Mouse (Mus musculus): ENCODE results near the gene Cep95. TPM values are rescaled to one million over a fixed set of nuclear protein-coding genes. Genes with fewer than 3 reads are reported as not detected.
"Not testable (repeated sequence)": the region's sequence is repeated elsewhere in the genome, so short reads cannot be mapped to it uniquely, and the experiment has no call there.

Cep95 gene
- polyA plus RNA-seq, 1 experiment from 2014 or later = 22.5 TPM

DNA sequence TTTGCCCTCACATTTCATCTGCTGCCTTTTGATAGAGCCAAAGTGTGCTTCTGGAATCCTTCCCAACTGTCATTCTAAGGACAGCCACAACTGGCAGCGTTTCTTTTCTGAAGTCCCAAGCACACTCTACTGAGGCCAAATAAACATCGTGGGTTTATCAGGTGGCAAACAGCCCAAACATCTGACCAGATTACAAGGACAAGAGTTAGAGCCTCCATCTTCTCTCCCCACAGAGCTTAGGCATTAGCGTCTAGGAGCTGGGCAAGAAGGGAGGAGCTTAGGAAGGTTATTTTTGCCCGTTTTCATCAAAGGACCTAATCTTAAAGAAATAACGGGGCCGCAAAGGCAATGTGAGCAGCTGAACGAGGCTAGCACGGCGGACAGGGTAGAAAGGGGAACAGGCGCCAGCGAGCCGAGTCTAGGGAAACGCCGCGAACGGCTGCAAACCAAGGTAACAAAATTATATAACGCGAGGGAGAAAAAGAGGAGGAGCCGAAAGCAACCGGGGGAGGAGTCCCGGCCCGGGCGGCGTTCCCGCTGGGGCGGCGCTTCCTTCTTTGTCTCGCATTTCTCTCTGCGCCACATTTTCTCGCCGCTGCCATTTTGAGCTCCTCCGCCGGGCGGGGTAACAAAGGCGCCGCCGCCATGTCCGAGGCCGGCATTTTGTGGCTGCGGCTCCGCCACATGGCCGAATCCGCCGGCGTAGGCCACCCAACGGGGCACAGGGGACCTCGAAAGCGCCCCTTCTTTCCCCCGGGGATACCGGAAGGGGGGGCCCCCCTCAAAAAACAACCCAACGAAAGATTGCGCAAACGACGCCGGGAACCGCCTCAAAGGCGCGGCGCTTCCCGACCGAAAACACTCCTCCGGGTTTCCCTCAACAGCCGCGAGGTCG, 1.7 kb upstream of the Cep95 start:
- ATAC-seq (ENCODE audit: low FRiP score) (no peak), DNase-seq (ENCODE audit: low spot score) (peak; percentile 85)
- Histone ChIP-seq H3K27me3 (ENCODE audit: control insufficient read depth, insufficient read depth, low read length) (no peaks in the 10 kb centered on the region), H3K9ac (ENCODE audit: low read depth, low read length) (peak overlapping the region; percentile 100), H3K36me3 (ENCODE audit: control insufficient read depth, insufficient read depth, low read length) (peaks cover 12% of the 10 kb centered on the region), H3K4me2 (replicated peaks; ENCODE audit: low read depth, low read length) (peak overlapping the region; percentile 45), H3K4me3 (ENCODE audit: low read depth, low read length) (peak overlapping the region; percentile 98), H3K9me3 (ENCODE audit: control insufficient read depth, low read length) (no peaks in the 10 kb centered on the region), H3K4me1 (replicated peaks; ENCODE audit: control insufficient read depth, insufficient read depth, low read length) (0 out of 2 replicates have a peak, but pooled peaks cover 2% of the 10 kb centered on the region), H3K27ac (ENCODE audit: low read depth, low read length) (peak overlapping the region; percentile 98)
- under 1% methylated on average over 65 of the region's 65 CpGs for WGBS

DNA sequence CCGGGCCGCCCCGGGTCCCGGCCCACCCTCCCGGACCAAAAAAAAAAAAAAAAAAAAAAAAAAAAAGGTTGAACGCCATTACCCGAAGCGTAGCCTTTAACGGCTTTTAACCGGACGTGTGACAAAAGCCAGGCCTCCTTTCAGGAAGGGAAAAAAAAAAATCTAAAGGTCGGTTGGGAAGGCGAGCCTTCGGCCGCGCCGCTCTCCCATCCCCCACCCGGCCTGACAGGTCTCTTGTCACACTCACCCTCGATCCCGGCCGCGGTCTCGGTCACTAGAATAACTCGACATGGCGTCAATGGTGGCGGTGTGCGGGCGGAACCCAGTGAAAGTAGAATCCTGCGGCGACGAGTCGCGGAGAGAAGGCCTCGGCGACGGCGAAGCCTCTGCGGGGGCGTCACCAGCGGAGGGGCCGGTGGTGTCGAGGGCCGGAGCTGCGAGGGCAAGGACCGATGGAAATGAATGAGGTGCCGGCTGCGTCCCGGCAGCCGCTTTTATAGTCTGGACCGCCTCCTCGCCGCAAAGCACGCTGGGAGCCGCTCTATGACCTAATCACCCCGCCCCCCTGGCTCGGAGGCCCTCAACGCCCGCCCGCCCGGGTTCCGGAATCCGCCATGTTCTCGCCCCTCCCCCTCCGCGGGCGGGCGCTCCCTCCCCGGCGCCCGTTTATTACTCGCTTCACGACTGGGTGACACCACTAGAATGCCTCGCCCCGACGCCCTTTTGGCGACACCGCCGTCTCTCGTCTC, 852 bp upstream of the Cep95 start:
- ATAC-seq (ENCODE audit: low FRiP score) (peak; percentile 86), DNase-seq (ENCODE audit: low spot score) (peak; percentile 99)
- Histone ChIP-seq H3K4me2 (replicated peaks; ENCODE audit: low read depth, low read length) (peak overlapping the region; percentile 62), H3K9ac (ENCODE audit: low read depth, low read length) (peak overlapping the region; percentile 100), H3K27me3 (ENCODE audit: control insufficient read depth, insufficient read depth, low read length) (no peaks in the 10 kb centered on the region), H3K4me1 (replicated peaks; ENCODE audit: control insufficient read depth, insufficient read depth, low read length) (0 out of 2 replicates have a peak, but pooled peaks cover 2% of the 10 kb centered on the region), H3K36me3 (ENCODE audit: control insufficient read depth, insufficient read depth, low read length) (peaks cover 9% of the 10 kb centered on the region), H3K27ac (ENCODE audit: low read depth, low read length) (peak overlapping the region; percentile 98), H3K9me3 (ENCODE audit: control insufficient read depth, low read length) (no peaks in the 10 kb centered on the region), H3K4me3 (ENCODE audit: low read depth, low read length) (peak overlapping the region; percentile 98)
- under 1% methylated on average over 66 of the region's 79 CpGs for WGBS

DNA sequence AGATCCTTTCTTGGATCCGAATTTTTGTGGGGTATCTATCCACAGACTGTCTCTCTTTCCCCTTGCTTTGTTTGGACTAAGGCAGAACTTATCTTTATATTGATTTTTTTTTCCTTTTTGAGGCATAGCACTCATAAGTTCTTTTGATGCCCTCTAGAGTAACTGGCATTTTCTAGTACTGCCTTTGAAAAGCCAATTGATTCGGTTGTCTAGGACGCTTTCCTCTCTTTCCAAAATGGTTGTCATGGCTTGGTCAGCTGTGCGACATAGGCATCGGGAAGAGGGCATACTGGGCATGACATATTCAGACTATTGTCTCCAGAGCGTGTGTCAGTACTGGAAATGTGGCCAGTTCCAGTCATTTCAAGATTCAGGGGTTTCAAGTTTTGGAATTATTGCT, 597 bp downstream of the Cep95 start:
- ATAC-seq (ENCODE audit: low FRiP score) = no peak
- H3K36me3 ChIP-seq (ENCODE audit: control insufficient read depth, insufficient read depth, low read length) = peaks cover 5% of the 10 kb centered on the region; the same call in 1 of the 2 replicates
- 1% methylated on average over 6 of the region's 6 CpGs for WGBS
- H3K4me3 ChIP-seq (ENCODE audit: low read depth, low read length) = peak overlapping the region; percentile 98
- peak; percentile 61 for DNase-seq (ENCODE audit: low spot score)
- H3K9me3 ChIP-seq (ENCODE audit: control insufficient read depth, low read length) = no peaks in the 10 kb centered on the region
- peak overlapping the region; percentile 100 for H3K9ac ChIP-seq (ENCODE audit: low read depth, low read length)
- peak overlapping the region; percentile 62 for H3K4me2 ChIP-seq (replicated peaks; ENCODE audit: low read depth, low read length)
- H3K4me1 ChIP-seq (replicated peaks; ENCODE audit: control insufficient read depth, insufficient read depth, low read length) = 0 out of 2 replicates have a peak, but pooled peaks cover 2% of the 10 kb centered on the region
- peak overlapping the region; percentile 98 for H3K27ac ChIP-seq (ENCODE audit: low read depth, low read length)
- H3K27me3 ChIP-seq (ENCODE audit: control insufficient read depth, insufficient read depth, low read length) = no peaks in the 10 kb centered on the region

DNA sequence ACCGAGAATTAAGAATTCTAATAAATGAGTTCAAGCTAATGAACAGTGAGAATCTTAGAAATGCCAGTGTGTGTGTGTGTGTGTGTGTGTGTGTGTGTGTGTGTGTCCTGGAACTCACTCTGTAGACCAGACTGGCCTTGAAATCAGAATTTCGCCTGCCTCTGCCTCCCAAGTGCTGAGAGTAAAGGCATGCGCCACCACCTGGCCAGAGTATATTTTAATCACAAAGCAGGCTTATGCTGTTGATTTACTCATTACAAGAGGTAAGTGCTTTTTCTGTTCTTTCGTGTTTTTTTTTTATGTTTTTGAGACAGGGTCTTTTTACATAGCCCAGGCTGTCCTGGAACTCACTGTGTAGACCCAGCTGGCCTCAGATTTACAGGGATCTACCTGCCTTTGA, 4.8 kb downstream of the Cep95 start:
- whole genome bisulfite sequencing = 76% methylated on average over 4 of the region's 4 CpGs

DNA sequence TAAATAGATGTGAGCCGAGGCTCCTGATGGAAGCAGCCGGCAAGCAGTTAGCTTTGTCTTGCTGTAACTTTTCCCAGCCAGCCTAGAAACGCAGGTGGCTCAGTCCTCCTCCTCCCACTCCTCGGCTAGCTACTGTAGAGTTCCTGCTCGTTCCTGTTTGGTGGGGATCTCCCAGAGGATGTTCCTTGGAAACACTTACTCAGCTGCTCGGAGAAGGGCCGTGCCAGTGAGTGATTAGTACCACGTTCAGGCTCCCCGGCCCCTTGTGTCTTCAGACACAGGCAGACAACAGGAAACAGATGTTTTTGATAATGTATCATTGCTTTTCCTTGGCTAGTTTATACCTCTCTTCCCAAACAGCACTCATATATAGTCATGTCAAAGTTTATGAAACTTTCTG, 6.6 kb downstream of the Cep95 start:
- no peak for ATAC-seq (ENCODE audit: low FRiP score)
- no peak overlapping the region for H3K27ac ChIP-seq (ENCODE audit: low read depth, low read length)
- no peak for DNase-seq (ENCODE audit: low spot score)
- peaks cover 6% of the 10 kb centered on the region for H3K36me3 ChIP-seq (ENCODE audit: control insufficient read depth, insufficient read depth, low read length)
- H3K27me3 ChIP-seq (ENCODE audit: control insufficient read depth, insufficient read depth, low read length) = no peaks in the 10 kb centered on the region
- no peak overlapping the region for H3K9ac ChIP-seq (ENCODE audit: low read depth, low read length)
- H3K4me2 ChIP-seq (replicated peaks; ENCODE audit: low read depth, low read length) = no peak overlapping the region
- 67% methylated on average over 9 of the region's 9 CpGs for WGBS
- H3K4me3 ChIP-seq (ENCODE audit: low read depth, low read length) = no peak overlapping the region
- H3K4me1 ChIP-seq (replicated peaks; ENCODE audit: control insufficient read depth, insufficient read depth, low read length) = no peaks in the 10 kb centered on the region
- H3K9me3 ChIP-seq (ENCODE audit: control insufficient read depth, low read length) = no peaks in the 10 kb centered on the region

More for the DNA sequence above, 4.8 kb downstream of the Cep95 start:
- H3K27me3 ChIP-seq (ENCODE audit: control insufficient read depth, insufficient read depth, low read length) = no peaks in the 10 kb centered on the region
- H3K9me3 ChIP-seq (ENCODE audit: control insufficient read depth, low read length) = no peaks in the 10 kb centered on the region
- H3K36me3 ChIP-seq (ENCODE audit: control insufficient read depth, insufficient read depth, low read length) = peaks cover 6% of the 10 kb centered on the region
- H3K4me2 ChIP-seq (replicated peaks; ENCODE audit: low read depth, low read length) = no peak overlapping the region
- H3K9ac ChIP-seq (ENCODE audit: low read depth, low read length) = no peak overlapping the region
- no peak for ATAC-seq (ENCODE audit: low FRiP score)
- H3K27ac ChIP-seq (ENCODE audit: low read depth, low read length) = no peak overlapping the region
- DNase-seq (ENCODE audit: low spot score) = no peak
- H3K4me3 ChIP-seq (ENCODE audit: low read depth, low read length) = no peak overlapping the region
- no peaks in the 10 kb centered on the region for H3K4me1 ChIP-seq (replicated peaks; ENCODE audit: control insufficient read depth, insufficient read depth, low read length)

DNA sequence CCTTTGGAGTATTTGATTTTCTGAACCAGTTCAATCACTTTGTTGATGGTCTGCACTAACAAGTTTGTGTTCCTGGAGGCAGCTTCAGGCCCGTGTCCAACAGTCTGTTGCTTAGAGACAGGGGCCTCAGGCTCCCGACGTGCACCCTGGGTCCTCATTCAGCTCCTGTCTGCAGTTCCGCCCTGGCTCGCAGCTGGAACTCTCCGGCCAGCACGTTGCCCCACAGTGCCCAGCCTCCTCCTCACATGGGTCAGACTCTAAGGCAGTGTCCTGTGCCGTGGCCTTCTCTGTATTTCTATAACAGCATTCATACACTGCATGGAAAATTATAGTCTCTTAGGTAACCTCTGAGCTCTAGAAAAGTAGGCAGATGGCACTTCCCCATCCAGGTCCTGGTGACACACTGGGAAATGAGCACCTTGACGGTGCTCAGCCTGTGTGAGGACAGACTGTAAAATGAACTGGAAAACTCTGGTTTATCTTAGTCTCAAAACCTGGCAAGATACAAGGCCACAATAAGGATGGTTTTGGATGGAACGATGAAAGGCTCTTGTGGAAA, 13.1 kb downstream of the Cep95 start:
- ATAC-seq (ENCODE audit: low FRiP score) (no peak), DNase-seq (ENCODE audit: low spot score) (no peak)
- H3K9me3 ChIP-seq (ENCODE audit: control insufficient read depth, low read length) = no peaks in the 10 kb centered on the region
- no peaks in the 10 kb centered on the region for H3K4me1 ChIP-seq (replicated peaks; ENCODE audit: control insufficient read depth, insufficient read depth, low read length)
- no peak overlapping the region for H3K4me2 ChIP-seq (replicated peaks; ENCODE audit: low read depth, low read length)
- H3K36me3 ChIP-seq (ENCODE audit: control insufficient read depth, insufficient read depth, low read length) = peaks cover 9% of the 10 kb centered on the region
- no peak overlapping the region for H3K27ac ChIP-seq (ENCODE audit: low read depth, low read length)
- no peaks in the 10 kb centered on the region for H3K27me3 ChIP-seq (ENCODE audit: control insufficient read depth, insufficient read depth, low read length)
- H3K9ac ChIP-seq (ENCODE audit: low read depth, low read length) = no peak overlapping the region
- 85% methylated on average over 10 of the region's 10 CpGs for WGBS
- no peak overlapping the region for H3K4me3 ChIP-seq (ENCODE audit: low read depth, low read length)

DNA sequence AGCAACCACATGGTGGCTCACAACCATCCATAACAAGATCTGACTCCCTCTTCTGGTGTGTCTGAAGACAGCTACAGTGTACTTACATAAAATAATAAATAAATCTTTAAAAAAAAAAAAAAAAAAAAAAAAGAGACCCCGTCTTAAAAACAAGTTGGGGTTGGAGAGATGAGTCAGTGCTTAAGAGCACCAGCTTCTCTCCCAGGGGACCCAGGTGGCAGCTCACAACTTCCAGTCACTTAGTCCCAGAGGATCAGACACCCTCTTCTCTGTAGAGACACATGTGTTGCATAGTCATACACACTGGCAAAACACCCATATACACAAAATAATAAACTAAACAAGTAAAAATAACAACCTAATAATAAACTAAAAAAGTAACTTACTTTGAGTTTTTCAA, 18.4 kb downstream of the Cep95 start:
- H3K36me3 ChIP-seq (ENCODE audit: control insufficient read depth, insufficient read depth, low read length); H3K9ac ChIP-seq (ENCODE audit: low read depth, low read length); H3K4me1 ChIP-seq (replicated peaks; ENCODE audit: control insufficient read depth, insufficient read depth, low read length); ATAC-seq (ENCODE audit: low FRiP score); H3K27me3 ChIP-seq (ENCODE audit: control insufficient read depth, insufficient read depth, low read length); H3K4me2 ChIP-seq (replicated peaks; ENCODE audit: low read depth, low read length); DNase-seq (ENCODE audit: low spot score); H3K4me3 ChIP-seq (ENCODE audit: low read depth, low read length); H3K27ac ChIP-seq (ENCODE audit: low read depth, low read length); H3K9me3 ChIP-seq (ENCODE audit: control insufficient read depth, low read length): not testable (repeated sequence)
- WGBS = 79% methylated on average over 1 of the region's 1 CpGs

DNA sequence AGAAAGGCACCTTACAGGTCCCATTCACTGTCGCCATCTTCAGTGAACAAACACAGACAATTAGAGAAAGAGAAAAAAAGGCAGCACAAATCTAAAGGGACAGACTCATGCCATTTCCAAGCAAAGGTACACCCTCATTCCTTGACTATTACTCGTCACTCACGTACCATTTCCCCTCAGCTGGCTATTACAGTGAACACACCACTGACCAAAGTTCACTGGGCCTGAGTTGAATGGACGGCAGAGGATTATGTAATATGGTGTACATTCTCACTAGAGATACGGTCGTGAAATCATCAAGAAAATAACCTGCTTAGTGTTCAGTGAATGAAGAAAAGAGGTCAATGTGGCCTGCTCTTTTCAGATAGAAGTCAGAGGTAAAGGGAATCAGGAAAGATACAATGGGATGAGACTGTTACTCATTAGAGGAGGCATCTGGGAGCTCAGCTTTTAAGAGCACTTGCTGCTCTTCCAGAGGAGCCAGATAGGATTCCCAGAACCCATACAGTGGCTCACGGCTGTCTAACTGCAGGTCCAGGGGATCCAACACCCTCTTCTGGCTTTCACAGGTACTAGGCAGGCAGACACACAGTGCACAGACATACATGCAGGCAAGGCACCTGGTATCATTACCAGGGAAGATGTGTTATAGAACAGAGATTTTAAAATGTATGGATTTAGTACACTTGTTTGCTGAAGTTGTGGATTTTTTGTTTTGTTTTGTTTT, 23.5 kb downstream of the Cep95 start:
- no peaks in the 10 kb centered on the region for H3K9me3 ChIP-seq (ENCODE audit: control insufficient read depth, low read length)
- peaks cover 3% of the 10 kb centered on the region for H3K36me3 ChIP-seq (ENCODE audit: control insufficient read depth, insufficient read depth, low read length)
- no peak for DNase-seq (ENCODE audit: low spot score)
- 96% methylated on average over 7 of the region's 7 CpGs for WGBS
- H3K9ac ChIP-seq (ENCODE audit: low read depth, low read length) = no peak overlapping the region
- no peak overlapping the region for H3K27ac ChIP-seq (ENCODE audit: low read depth, low read length)
- H3K4me3 ChIP-seq (ENCODE audit: low read depth, low read length) = no peak overlapping the region
- no peaks in the 10 kb centered on the region for H3K4me1 ChIP-seq (replicated peaks; ENCODE audit: control insufficient read depth, insufficient read depth, low read length)
- H3K27me3 ChIP-seq (ENCODE audit: control insufficient read depth, insufficient read depth, low read length) = no peaks in the 10 kb centered on the region
- ATAC-seq (ENCODE audit: low FRiP score) = no peak
- H3K4me2 ChIP-seq (replicated peaks; ENCODE audit: low read depth, low read length) = no peak overlapping the region

Measured in hindbrain, embryonic 11.5 days (tissue).